Mouse (Mus musculus) lung, adult 2 months (tissue): Measurements from ENCODE around the gene 1110002E22Rik.

Source experiments
- CTCF ChIP-seq: fragments of 200-500 bp; IDR thresholded peaks from 2 replicates; pipeline ENCODE4 v1.5.1; 2011; ENCODE audit warnings: mild to moderate bottlenecking, low read length, control low read depth; ENCODE audit not compliant: insufficient read depth
- POLR2A ChIP-seq: fragments of 200-500 bp; IDR thresholded peaks from 2 replicates; pipeline ENCODE4 v1.6.1; 2011; ENCODE audit warnings: low read depth, mild to moderate bottlenecking, control low read depth, low read length, borderline replicate concordance; ENCODE audit errors: extremely low read depth

DNA sequence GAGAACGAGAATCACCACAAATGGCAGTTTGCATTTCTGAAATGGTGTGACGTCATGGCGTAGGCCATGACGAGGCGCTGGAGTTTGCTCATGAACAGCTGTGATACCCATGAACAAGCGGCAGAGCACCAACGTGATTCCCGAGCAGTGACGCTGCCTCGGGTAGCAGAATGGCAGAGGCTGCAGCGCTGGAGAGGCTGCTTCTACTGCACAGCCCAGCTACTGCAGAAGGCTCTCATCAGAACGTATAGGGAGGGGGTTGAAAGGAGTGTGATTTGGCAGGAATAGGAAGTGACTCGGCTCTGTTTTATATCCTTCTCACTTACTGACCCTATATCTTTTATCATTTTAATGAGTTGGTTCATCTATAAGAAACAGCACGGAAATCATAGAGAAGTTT, 54.0 kb downstream of the 1110002E22Rik start:
- TF ChIP-seq CTCF, result no peak
- no peak for TF ChIP-seq POLR2A
